Mouse (Mus musculus) pancreas, adult 10 weeks (tissue): ENCODE results near the gene Mmp20. TPM values are rescaled to one million over a fixed set of nuclear protein-coding genes. Genes with fewer than 3 reads are reported as not detected.

Experiments used
- polyA plus RNA-seq: library from polyadenylated mRNA; stranded (reverse); fragments of 350-450 nt; fragmentation: Illumina TruSeq; extraction: RNeasy Lipid Tissue Mini Kit (QIAGEN cat#74804); gene quantifications from one replicate; pipeline ENCODE4 v1.2.3, GENCODE M21; 2015; ENCODE audit warnings: low read depth, low replicate concordance; ENCODE audit not compliant: insufficient read depth

The Mmp20 gene
- not detected for polyA plus RNA-seq

DNA sequence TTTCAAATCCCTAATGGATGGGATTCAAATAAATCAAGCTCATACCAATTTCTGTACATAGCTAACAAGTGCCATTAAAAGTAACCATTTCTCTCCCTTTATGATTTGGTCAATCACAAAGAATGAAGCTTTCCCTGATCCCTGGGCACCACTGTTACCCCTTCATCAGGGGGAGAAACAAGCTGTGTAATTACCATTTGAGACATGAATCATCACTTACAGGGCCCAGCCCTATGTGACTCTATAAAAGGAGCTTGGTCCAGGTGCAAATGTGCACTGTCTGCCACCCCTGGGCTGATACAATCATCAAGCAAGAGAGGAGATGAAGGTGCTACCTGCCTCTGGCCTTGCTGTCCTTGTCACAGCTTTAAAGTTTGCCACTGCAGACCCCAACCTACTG is at the start of gene Mmp20:
Gene Mmp20 (plus strand): TSS at position 301 of the 400 bp plus-strand sequence.

DNA sequence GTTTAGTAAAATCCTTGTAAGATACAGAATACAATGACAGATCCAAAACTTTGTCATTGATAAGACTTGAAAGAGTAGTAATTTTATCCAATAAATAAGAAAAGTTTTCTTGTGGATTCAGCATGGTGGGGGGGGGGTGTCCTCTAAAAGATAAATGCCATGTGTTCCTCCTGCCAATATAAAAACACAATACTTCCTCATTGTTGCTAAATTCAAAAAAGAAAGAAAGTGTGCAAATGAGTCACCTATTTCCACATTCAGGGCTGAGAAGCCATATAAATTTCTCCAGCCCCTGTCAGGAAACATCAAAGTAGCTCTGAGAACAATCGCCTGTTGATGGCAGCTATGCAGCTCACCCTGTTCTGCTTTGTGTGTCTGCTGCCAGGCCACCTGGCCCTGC is 63.8 kb downstream of the Mmp20 start, which contains the start of gene Mmp7:
Gene Mmp7 (plus strand): TSS at position 301 of the 400 bp plus-strand sequence.

Other genes with a start within 250 kb of the Mmp20 start
- not detected for gene Mmp1b, start 240.2 kb upstream of the Mmp20 start, polyA plus RNA-seq
- 3.4 TPM for gene Mmp3, start 182.4 kb upstream of the Mmp20 start, polyA plus RNA-seq
- not detected for gene Mmp10, start 125.9 kb upstream of the Mmp20 start, polyA plus RNA-seq
- gene Mmp8, start 69.8 kb upstream of the Mmp20 start, polyA plus RNA-seq: not detected
- not detected for gene Mmp27, start 56.8 kb upstream of the Mmp20 start, polyA plus RNA-seq
- 1.4 TPM for gene Mmp7, start 63.9 kb downstream of the Mmp20 start, polyA plus RNA-seq
- gene Tmem123, start 135.8 kb downstream of the Mmp20 start, polyA plus RNA-seq: 11.1 TPM
- 15.7 TPM for gene Birc2, start 208.8 kb downstream of the Mmp20 start, polyA plus RNA-seq
- gene Birc3, start 245.0 kb downstream of the Mmp20 start, polyA plus RNA-seq: 7.4 TPM